Mouse (Mus musculus) bone marrow macrophage, adult 2 months (primary cell): ENCODE results near the gene Gm20388.

Source experiments
- CTCF ChIP-seq: IDR thresholded peaks from 2 replicates; pipeline ENCODE4 v1.5.1; 2012; ENCODE audit warnings: low read depth, mild to moderate bottlenecking, low read length, moderate library complexity
- POLR2A ChIP-seq: IDR thresholded peaks from 2 replicates; pipeline ENCODE4 v1.6.1; 2012; ENCODE audit warnings: mild to moderate bottlenecking, low read depth, low read length, borderline replicate concordance

GRCm38 (mm10) chr8:120019297-120019696, 108.7 kb downstream of the Gm20388 start:
- no peak for TF ChIP-seq CTCF
- no peak for TF ChIP-seq POLR2A
